Mouse (Mus musculus) T-cell, adult 66 days (primary cell): ENCODE measurements around the gene Crot. TPM values are rescaled to one million over a fixed set of nuclear protein-coding genes. Genes with fewer than 3 reads are reported as not detected.

Experiments
- total RNA-seq, 2 experiments: library from RNA; stranded (reverse); gene quantifications; 3 replicates in 1 of 2; 4 replicates in 1 of 2; pipeline ENCODE4 v1.2.4; 2023

The Crot gene
- 10 to 100 TPM; 27.2 to 32.7 TPM for total RNA-seq

GRCm38 (mm10) chr5:8996686-8997512 lies at the start of gene Crot:
Crot (minus strand) TSS chr5:8997324.

Other genes starting within 250 kb of the Crot start
- gene Abcb1b, start 199.2 kb downstream of the Crot start, total RNA-seq = 10 to 100 TPM; 15.3 to 18.3 TPM
- 1 to 10 TPM; 1.1 to 2.3 TPM for gene Abcb4, start 103.6 kb downstream of the Crot start, total RNA-seq
- 10 to 100 TPM; 37.5 to 43.5 TPM for gene Tmem243, start 103.3 kb upstream of the Crot start, total RNA-seq
- 10 to 100 TPM; 80.2 to 84.7 TPM for gene Dmtf1, start 164.5 kb upstream of the Crot start, total RNA-seq